In genomic region chr9:101181291-101181690, GRCm38 (mm10) we compare ENCODE assay signal across 11 mouse cellular contexts.
DNase-seq lines count a peak whose midpoint lies in the region; ATAC-seq and TF ChIP-seq lines count a peak whose summit lies in the region.
"Had no signal": no experiment of that assay in that cellular context is flagged by ENCODE, and none has a peak within 500 bp of the region (broad histone marks: within the 10 kb centered on the region; RNA-seq: fewer than 3 reads in every experiment).

No protein-coding gene starts in this region.

- H3K9ac ChIP-seq in forebrain, postnatal 0 days = no peak overlapping the region
- H3K9ac ChIP-seq in forebrain, embryonic 12.5 days = no peak overlapping the region
- H3K9ac ChIP-seq: embryonic facial prominence, embryonic 15.5 days; hindbrain, embryonic 15.5 days had no signal

- DNase-seq in forebrain, postnatal 0 days = no peak
- DNase-seq in layer of hippocampus, adult 2 months (ENCODE audit: low spot score in 2 of 2) = no peak
- DNase-seq in layer of hippocampus, adult 18-20 months (ENCODE audit: low spot score in 2 of 2) = no peak
- DNase-seq in Muller cell, postnatal 12 days (ENCODE audit: inconsistent ontology term) = peak; percentile 12
- DNase-seq in fibroblast of lung, adult 2 months (ENCODE audit: low read depth) = peak; percentile 77
- DNase-seq in testis, postnatal 10 days (ENCODE audit: low spot score) = no peak
- no peak for DNase-seq in heart, postnatal 25 days (ENCODE audit: low spot score)

- H3K36me3 ChIP-seq in forebrain, postnatal 0 days (ENCODE audit: insufficient read depth) = peaks cover 12% of the 10 kb centered on the region; the same call in 1 of the 2 replicates
- peaks cover 13% of the 10 kb centered on the region for H3K36me3 ChIP-seq in forebrain, embryonic 12.5 days (replicated peaks)

- 57% methylated on average over 6 of the region's 6 CpGs for WGBS in forebrain, postnatal 0 days
- 79% methylated on average over 6 of the region's 6 CpGs for WGBS in forebrain, embryonic 12.5 days

- no peaks in the 10 kb centered on the region for H3K9me3 ChIP-seq in forebrain, postnatal 0 days (ENCODE audit: low read length)
- H3K9me3 ChIP-seq in forebrain, embryonic 12.5 days = no peaks in the 10 kb centered on the region
- H3K9me3 ChIP-seq: embryonic facial prominence, embryonic 15.5 days; hindbrain, embryonic 15.5 days had no signal

- H3K4me2 ChIP-seq in forebrain, postnatal 0 days (ENCODE audit: low read depth) = no peak overlapping the region
- H3K4me2 ChIP-seq in forebrain, embryonic 12.5 days = no peak overlapping the region
- H3K4me2 ChIP-seq: embryonic facial prominence, embryonic 15.5 days; hindbrain, embryonic 15.5 days had no signal

- H3K27ac ChIP-seq in forebrain, postnatal 0 days (ENCODE audit: low read depth, low read length) = no peak overlapping the region
- H3K27ac ChIP-seq in forebrain, embryonic 12.5 days = no peak overlapping the region
- peak overlapping the region; percentile 80 for H3K27ac ChIP-seq in layer of hippocampus, adult 2 months
- H3K27ac ChIP-seq: embryonic facial prominence, embryonic 15.5 days; hindbrain, embryonic 15.5 days had no signal

- peaks cover 5% of the 10 kb centered on the region; the same call in 1 of the 2 replicates for H3K4me1 ChIP-seq in forebrain, postnatal 0 days (ENCODE audit: insufficient read depth)
- H3K4me1 ChIP-seq in forebrain, embryonic 12.5 days = peaks cover 3% of the 10 kb centered on the region; the same call in 1 of the 2 replicates

- intact Hi-C loops in heart, postnatal 25 days (cut with DNase I) = loop anchor here (5.0 kb wide), 1 partner anchor 216 kb away; no protein-coding TSS in a partner anchor

- no peaks in the 10 kb centered on the region for H3K27me3 ChIP-seq in forebrain, postnatal 0 days (ENCODE audit: insufficient read depth, low read length)
- no peaks in the 10 kb centered on the region for H3K27me3 ChIP-seq in forebrain, embryonic 12.5 days
- H3K27me3 ChIP-seq: embryonic facial prominence, embryonic 15.5 days; hindbrain, embryonic 15.5 days had no signal

- peak; percentile 5; the same call in 1 of the 2 replicates for ATAC-seq in forebrain, postnatal 0 days
- no peak for ATAC-seq in forebrain, embryonic 12.5 days (ENCODE audit: low FRiP score)

- TF ChIP-seq CTCF in forebrain, postnatal 0 days (IDR thresholded peaks at IDR 0.05; ENCODE audit: low read depth) = no peak
- no peak for TF ChIP-seq CTCF in layer of hippocampus, adult 2 months (conservative IDR thresholded peaks at IDR 0.05)

- no peak overlapping the region for H3K4me3 ChIP-seq in forebrain, postnatal 0 days (ENCODE audit: low read depth, low read length)
- H3K4me3 ChIP-seq in forebrain, embryonic 12.5 days (replicated peaks) = no peak overlapping the region
- no peak overlapping the region for H3K4me3 ChIP-seq in layer of hippocampus, adult 2 months
- H3K4me3 ChIP-seq: embryonic facial prominence, embryonic 15.5 days; erythroblast, embryonic 14.5 days; hindbrain, embryonic 15.5 days had no signal

Comparison
In these comparisons a context has a peak if more than half of its experiments do, and no peak if none do; other contexts are left out.
1. DNase-seq: peak in Muller cell, postnatal 12 days (single experiment) and fibroblast of lung, adult 2 months (single experiment); none in forebrain, postnatal 0 days (single experiment), layer of hippocampus, adult 2 months (0 of 2), layer of hippocampus, adult 18-20 months (0 of 2), testis, postnatal 10 days (single experiment) and heart, postnatal 25 days (single experiment).